Mouse (Mus musculus): ENCODE data around the gene Tnni3k. TPM values are rescaled to one million over a fixed set of nuclear protein-coding genes. Genes with fewer than 3 reads are reported as not detected.

The Tnni3k gene
- polyA plus RNA-seq, 1 experiment from 2014 or later = not detected

DNA sequence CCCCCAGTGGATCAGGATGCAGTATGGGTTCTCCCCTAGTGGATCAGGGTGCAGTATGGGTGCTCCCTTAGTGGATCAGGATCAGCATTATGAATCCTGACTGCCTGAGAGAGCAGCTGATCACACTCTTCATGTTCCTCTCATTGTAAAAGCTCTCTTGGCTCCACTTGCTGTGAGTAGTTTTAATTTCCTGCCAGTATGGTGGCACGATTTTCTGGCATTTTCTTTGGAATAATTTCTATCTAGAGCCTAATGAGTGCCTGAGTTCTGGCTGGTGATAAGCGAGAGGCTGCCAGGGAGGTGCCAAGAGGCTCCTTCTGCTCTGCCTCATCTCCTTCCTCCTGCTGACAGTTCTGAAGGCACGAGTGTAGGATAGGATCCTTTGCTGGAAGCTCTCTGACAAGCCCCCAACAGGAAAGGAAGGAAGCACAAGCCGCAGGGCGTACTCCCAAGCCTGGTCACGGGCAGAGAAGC, 109.5 kb downstream of the Tnni3k start:
- H3K9me3 ChIP-seq (replicated peaks) = no peaks in the 10 kb centered on the region
- no peak overlapping the region for H3K4me2 ChIP-seq
- H3K27me3 ChIP-seq = no peaks in the 10 kb centered on the region
- no peak for ATAC-seq (ENCODE audit: insufficient read depth)
- H3K4me1 ChIP-seq (replicated peaks) = no peaks in the 10 kb centered on the region
- H3K4me3 ChIP-seq (replicated peaks) = no peak overlapping the region
- H3K27ac ChIP-seq (replicated peaks) = no peak overlapping the region
- H3K9ac ChIP-seq = no peak overlapping the region
- H3K36me3 ChIP-seq (replicated peaks) = no peaks in the 10 kb centered on the region
- 36% methylated on average over 6 of the region's 6 CpGs for WGBS (ENCODE audit: insufficient replicate concordance)

DNA sequence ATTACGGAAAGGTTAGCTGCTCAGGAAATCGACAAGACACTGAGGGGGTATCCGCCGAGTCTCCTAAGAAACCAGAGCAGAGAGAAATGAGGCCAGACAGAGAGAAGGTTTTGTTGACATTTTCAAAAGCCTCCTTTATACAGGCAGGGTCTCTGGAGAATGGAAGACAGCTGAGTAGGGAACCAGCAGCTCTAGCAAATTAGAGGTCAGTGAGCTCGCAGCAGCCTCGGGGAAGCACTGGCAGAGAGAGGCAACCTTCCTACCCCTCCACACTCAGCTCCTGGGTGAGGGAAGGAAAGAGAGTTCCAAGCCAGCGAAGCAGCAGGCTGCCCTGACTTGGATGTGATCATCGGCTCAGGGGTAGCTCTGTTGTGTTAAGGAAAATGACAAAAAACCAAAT, 127.5 kb downstream of the Tnni3k start:
- Histone ChIP-seq H3K4me1 (replicated peaks) (no peaks in the 10 kb centered on the region), H3K4me3 (replicated peaks) (no peak overlapping the region), H3K27me3 (no peaks in the 10 kb centered on the region), H3K9ac (no peak overlapping the region), H3K36me3 (replicated peaks) (no peaks in the 10 kb centered on the region), H3K9me3 (replicated peaks) (no peaks in the 10 kb centered on the region), H3K4me2 (no peak overlapping the region), H3K27ac (replicated peaks) (no peak overlapping the region)
- ATAC-seq (ENCODE audit: insufficient read depth) = no peak
- 72% methylated on average over 8 of the region's 8 CpGs for WGBS (ENCODE audit: insufficient replicate concordance)

DNA sequence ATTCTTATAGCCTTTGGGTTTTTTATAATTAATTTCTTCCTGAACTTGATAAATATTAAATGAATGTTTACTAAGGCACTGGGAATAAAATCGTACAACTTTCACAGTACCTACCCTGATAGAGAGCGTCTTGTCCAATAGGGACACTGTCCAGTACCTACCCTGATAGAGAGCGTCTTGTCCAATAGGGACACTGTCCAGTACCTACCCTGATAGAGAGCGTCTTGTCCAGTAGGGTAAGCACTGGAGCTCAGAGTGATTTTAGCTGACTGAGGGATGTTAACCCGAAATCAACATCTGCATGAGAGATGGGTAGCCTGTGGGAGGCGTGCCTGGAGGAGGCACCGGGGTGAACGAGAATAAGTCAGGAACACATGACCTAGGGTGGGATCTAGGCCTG, 130.3 kb downstream of the Tnni3k start:
- Histone ChIP-seq H3K27ac (replicated peaks) (no peak overlapping the region), H3K27me3 (no peaks in the 10 kb centered on the region), H3K4me2 (no peak overlapping the region), H3K9ac (no peak overlapping the region), H3K4me3 (replicated peaks) (no peak overlapping the region), H3K9me3 (replicated peaks) (no peaks in the 10 kb centered on the region), H3K4me1 (replicated peaks) (no peaks in the 10 kb centered on the region), H3K36me3 (replicated peaks) (no peaks in the 10 kb centered on the region)
- no peak for ATAC-seq (ENCODE audit: insufficient read depth)
- 67% methylated on average over 8 of the region's 8 CpGs for WGBS (ENCODE audit: insufficient replicate concordance)

DNA sequence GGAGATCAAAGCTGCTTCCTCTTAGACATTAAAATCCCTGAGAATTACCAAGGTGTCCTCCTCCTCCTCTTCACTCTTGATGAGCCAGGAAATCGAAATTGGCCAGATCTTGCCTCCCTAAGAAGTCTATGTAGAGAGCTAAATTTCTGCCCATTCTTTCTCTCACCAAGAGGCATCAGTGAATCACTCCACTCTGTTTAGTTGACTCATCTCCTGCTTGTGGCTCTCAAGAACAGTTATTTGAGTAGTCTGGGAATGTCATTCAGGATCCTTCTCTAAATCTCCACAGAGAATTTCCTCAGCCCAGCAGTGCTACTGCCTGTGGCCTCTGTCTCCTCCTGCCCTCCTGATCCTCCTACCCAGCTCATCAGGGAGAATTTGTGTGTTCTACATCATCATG, 139.6 kb downstream of the Tnni3k start:
- H3K27me3 ChIP-seq = no peaks in the 10 kb centered on the region
- H3K4me3 ChIP-seq (replicated peaks) = no peak overlapping the region
- no peaks in the 10 kb centered on the region for H3K36me3 ChIP-seq (replicated peaks)
- no peak overlapping the region for H3K9ac ChIP-seq
- H3K9me3 ChIP-seq (replicated peaks) = no peaks in the 10 kb centered on the region
- H3K4me1 ChIP-seq (replicated peaks) = no peaks in the 10 kb centered on the region
- no peak overlapping the region for H3K27ac ChIP-seq (replicated peaks)
- H3K4me2 ChIP-seq = no peak overlapping the region
- WGBS (ENCODE audit: insufficient replicate concordance) = 19% methylated on average over 1 of the region's 1 CpGs
- ATAC-seq (ENCODE audit: insufficient read depth) = no peak

DNA sequence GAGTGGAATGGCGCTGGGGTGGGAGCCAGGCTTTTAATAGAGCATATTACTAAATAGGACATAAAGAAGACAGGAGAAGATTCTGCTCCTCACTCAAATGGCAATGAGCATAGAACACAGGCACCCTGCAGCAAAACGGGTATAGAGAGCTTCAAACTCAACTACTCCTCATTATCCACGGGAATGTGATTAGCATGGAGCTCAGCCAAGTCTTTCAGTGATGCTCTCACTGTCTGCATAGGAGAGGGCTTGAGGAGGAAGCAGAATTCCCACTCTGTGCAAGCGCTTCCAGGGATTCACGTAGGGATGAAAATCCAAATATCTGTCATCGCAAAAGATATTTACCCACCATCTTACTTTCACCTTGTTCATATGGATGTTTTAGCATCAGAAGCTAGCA, 141.6 kb downstream of the Tnni3k start:
- H3K27me3 ChIP-seq = no peaks in the 10 kb centered on the region
- no peak overlapping the region for H3K4me2 ChIP-seq
- no peak overlapping the region for H3K9ac ChIP-seq
- no peaks in the 10 kb centered on the region for H3K4me1 ChIP-seq (replicated peaks)
- no peaks in the 10 kb centered on the region for H3K36me3 ChIP-seq (replicated peaks)
- H3K9me3 ChIP-seq (replicated peaks) = no peaks in the 10 kb centered on the region
- ATAC-seq (ENCODE audit: insufficient read depth) = no peak
- no peak overlapping the region for H3K4me3 ChIP-seq (replicated peaks)
- no peak overlapping the region for H3K27ac ChIP-seq (replicated peaks)
- WGBS (ENCODE audit: insufficient replicate concordance) = 56% methylated on average over 6 of the region's 6 CpGs

DNA sequence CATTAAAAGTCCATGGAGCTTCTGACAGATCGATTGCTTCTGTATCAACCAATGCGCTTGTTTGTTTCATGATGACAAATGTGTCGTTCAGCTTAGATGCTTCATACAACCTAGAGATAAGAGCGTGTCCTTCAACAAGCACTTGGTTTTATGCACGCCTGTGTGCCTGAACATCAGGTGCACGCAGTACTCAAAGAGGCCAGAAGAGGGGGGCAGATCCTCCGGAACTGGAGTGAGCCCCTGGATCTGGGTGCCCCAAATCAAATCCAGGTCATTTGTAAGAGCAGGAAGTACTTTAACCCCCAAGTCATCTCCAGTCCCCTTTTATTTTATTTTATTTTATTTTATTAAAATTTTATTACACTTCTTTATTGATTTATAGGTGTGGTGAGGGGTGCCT, 158.5 kb downstream of the Tnni3k start:
- no peaks in the 10 kb centered on the region for H3K36me3 ChIP-seq (replicated peaks)
- H3K27me3 ChIP-seq = no peaks in the 10 kb centered on the region
- no peak overlapping the region for H3K4me2 ChIP-seq
- H3K9ac ChIP-seq = no peak overlapping the region
- no peak overlapping the region for H3K27ac ChIP-seq (replicated peaks)
- 46% methylated on average over 7 of the region's 7 CpGs for WGBS (ENCODE audit: insufficient replicate concordance)
- ATAC-seq (ENCODE audit: insufficient read depth) = no peak
- no peaks in the 10 kb centered on the region for H3K4me1 ChIP-seq (replicated peaks)
- H3K4me3 ChIP-seq (replicated peaks) = no peak overlapping the region
- H3K9me3 ChIP-seq (replicated peaks) = no peaks in the 10 kb centered on the region

DNA sequence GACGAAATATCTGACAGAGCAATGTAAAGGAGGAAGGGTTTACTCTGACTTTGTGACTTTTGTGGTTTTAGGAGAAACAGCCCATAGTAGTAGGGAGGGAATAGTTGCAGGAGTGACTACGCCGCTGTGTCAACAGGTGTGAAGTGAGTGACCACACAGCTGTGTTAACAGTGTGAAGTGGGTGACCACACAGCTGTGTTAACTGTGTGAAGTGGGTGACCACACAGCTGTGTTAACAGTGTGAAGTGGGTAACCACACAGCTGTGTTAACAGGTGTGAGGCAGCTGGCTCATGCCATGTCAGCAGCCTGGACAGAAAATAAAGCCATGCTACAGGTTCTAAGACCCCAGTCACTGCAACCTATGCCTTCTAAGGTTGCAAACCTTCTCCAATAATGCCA, 162.0 kb downstream of the Tnni3k start:
- no peaks in the 10 kb centered on the region for H3K27me3 ChIP-seq
- H3K4me3 ChIP-seq (replicated peaks) = no peak overlapping the region
- no peaks in the 10 kb centered on the region for H3K36me3 ChIP-seq (replicated peaks)
- H3K4me1 ChIP-seq (replicated peaks) = no peaks in the 10 kb centered on the region
- no peak overlapping the region for H3K4me2 ChIP-seq
- no peak overlapping the region for H3K9ac ChIP-seq
- WGBS (ENCODE audit: insufficient replicate concordance) = 59% methylated on average over 3 of the region's 3 CpGs
- H3K27ac ChIP-seq (replicated peaks) = no peak overlapping the region
- no peaks in the 10 kb centered on the region for H3K9me3 ChIP-seq (replicated peaks)
- ATAC-seq (ENCODE audit: insufficient read depth) = no peak

DNA sequence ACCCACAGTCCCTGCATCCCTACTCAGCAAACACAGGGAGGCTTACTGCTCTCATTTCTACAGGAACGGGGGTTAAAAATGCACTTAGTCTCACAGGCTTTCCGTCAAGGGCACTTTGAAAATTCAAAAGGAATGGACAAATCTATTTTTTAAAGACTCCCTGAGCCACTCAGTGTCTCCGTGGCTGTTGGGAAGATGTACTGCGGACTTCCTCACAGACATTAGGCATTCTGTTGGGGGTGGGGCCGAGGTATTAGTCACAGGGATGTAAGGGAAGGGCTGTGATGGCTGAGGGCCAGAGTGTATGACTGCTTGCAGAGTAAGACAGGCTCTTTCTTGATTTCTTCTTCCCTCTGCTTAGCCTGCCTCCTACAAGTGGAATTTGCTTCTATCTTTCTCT, 169.8 kb downstream of the Tnni3k start:
- no peaks in the 10 kb centered on the region for H3K27me3 ChIP-seq
- H3K27ac ChIP-seq (replicated peaks) = no peak overlapping the region
- no peaks in the 10 kb centered on the region for H3K9me3 ChIP-seq (replicated peaks)
- no peak overlapping the region for H3K4me2 ChIP-seq
- no peaks in the 10 kb centered on the region for H3K36me3 ChIP-seq (replicated peaks)
- H3K4me1 ChIP-seq (replicated peaks) = peaks cover 6% of the 10 kb centered on the region; the same call in 1 of the 2 replicates
- 11% methylated on average over 5 of the region's 5 CpGs for WGBS (ENCODE audit: insufficient replicate concordance)
- no peak overlapping the region for H3K4me3 ChIP-seq (replicated peaks)
- H3K9ac ChIP-seq = no peak overlapping the region
- peak; percentile 49; the same call in 1 of the 2 replicates for ATAC-seq (ENCODE audit: insufficient read depth)

DNA sequence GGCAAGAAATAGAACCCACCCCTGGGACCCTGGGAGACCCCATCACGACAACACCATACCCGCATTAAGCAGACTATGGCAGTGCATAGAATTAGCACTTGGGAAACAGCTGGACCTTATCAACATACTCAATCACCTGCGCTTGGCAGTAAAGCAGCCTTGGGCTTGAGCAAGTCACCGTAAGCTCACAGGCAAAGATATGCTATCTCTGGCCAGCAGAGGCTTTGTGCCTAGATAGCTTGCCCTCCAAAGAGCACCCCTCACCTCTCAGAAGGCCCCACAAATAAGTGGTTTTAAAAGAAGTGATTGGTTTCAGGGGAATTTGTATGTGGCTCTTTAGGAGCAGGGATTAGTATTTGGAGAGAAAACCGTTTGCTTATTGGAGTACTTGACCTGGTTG, 170.2 kb downstream of the Tnni3k start:
- Histone ChIP-seq H3K4me2 (no peak overlapping the region), H3K27ac (replicated peaks) (no peak overlapping the region), H3K27me3 (no peaks in the 10 kb centered on the region), H3K4me3 (replicated peaks) (no peak overlapping the region), H3K4me1 (replicated peaks) (peaks cover 6% of the 10 kb centered on the region; the same call in 1 of the 2 replicates), H3K9ac (no peak overlapping the region), H3K36me3 (replicated peaks) (no peaks in the 10 kb centered on the region), H3K9me3 (replicated peaks) (no peaks in the 10 kb centered on the region)
- WGBS (ENCODE audit: insufficient replicate concordance) = 8% methylated on average over 5 of the region's 5 CpGs
- peak; percentile 67 for ATAC-seq (ENCODE audit: insufficient read depth)

DNA sequence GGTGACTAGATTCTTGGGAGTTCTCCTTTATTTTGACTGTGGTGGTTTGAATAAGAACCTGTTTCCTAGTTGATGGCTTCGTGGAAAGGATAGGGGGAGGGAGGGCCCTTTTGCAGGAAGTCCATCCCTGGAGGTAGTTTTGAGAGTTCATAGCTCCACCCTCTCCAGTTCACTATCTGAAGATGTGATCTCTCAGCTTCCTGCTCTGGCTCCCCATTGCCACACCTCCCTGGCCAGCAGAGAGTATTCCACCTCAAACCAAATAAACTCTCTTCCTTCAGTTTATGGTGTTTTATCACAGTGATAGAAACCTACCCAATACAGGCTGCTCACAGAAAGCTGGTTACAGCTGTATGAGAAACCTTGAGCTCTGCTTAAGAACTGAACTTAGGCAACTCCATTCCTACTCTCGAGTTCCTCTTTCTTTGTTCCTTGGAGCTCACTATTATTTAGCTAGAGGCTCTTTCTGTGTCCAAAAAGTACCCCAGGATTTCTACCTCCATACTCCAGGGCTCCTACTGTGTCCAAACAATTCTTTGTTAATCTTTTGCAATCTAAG, 173.7 kb downstream of the Tnni3k start:
- Histone ChIP-seq H3K4me1 (replicated peaks) (peaks cover 6% of the 10 kb centered on the region; the same call in 1 of the 2 replicates), H3K4me3 (replicated peaks) (no peak overlapping the region), H3K36me3 (replicated peaks) (no peaks in the 10 kb centered on the region), H3K4me2 (no peak overlapping the region), H3K27me3 (no peaks in the 10 kb centered on the region), H3K9me3 (replicated peaks) (no peaks in the 10 kb centered on the region), H3K9ac (no peak overlapping the region), H3K27ac (replicated peaks) (no peak overlapping the region)
- ATAC-seq (ENCODE audit: insufficient read depth) = no peak
- WGBS (ENCODE audit: insufficient replicate concordance) = 17% methylated on average over 2 of the region's 2 CpGs

DNA sequence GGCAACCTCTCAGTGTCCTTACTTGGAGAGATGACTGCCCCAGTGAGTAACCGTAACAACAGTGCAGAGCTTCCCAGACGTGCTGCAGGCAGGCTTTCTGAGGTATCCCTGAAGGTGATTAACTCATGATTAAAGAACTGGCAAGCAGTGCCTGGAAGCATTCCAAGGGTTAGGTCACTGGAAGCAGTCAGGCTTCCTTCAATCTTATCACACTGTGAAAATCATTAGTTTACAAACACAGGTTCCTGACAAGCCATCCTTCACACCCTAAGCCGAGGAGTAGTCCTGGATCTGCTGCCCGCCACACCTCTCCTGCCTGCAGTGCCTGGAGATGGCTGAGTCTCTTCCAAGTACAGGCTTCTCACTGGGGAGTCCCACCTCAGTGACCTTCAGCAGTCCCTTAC, 174.7 kb downstream of the Tnni3k start:
- Histone ChIP-seq H3K27me3 (no peaks in the 10 kb centered on the region), H3K27ac (replicated peaks) (no peak overlapping the region), H3K36me3 (replicated peaks) (no peaks in the 10 kb centered on the region), H3K4me1 (replicated peaks) (peaks cover 5% of the 10 kb centered on the region; the same call in 1 of the 2 replicates), H3K9ac (no peak overlapping the region), H3K4me2 (no peak overlapping the region), H3K4me3 (replicated peaks) (no peak overlapping the region), H3K9me3 (replicated peaks) (no peaks in the 10 kb centered on the region)
- 57% methylated on average over 4 of the region's 4 CpGs for WGBS (ENCODE audit: insufficient replicate concordance)
- no peak for ATAC-seq (ENCODE audit: insufficient read depth)

DNA sequence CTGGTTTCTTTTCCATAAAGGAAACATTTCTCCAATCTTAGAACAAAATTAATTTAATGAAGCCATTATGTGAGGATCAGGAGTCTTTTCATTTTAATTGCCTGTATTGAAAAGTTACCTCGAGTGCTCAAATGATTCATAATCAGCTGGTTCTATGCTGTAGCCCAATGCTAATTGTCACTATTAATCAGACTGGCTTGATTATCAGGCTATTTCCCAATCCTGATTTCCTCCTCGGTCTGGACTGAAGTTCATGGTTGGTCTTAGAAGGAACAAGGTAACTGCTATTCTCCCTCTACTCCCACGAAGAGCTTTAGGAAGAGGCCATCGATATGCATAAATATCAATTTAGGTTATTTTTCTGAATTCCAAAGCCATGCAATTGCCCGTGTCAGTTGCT, 175.1 kb downstream of the Tnni3k start:
- Histone ChIP-seq H3K4me2 (no peak overlapping the region), H3K9ac (no peak overlapping the region), H3K4me3 (replicated peaks) (no peak overlapping the region), H3K27me3 (no peaks in the 10 kb centered on the region), H3K4me1 (replicated peaks) (0 out of 2 replicates have a peak, but pooled peaks cover under 1% of the 10 kb centered on the region), H3K36me3 (replicated peaks) (no peaks in the 10 kb centered on the region), H3K9me3 (replicated peaks) (no peaks in the 10 kb centered on the region), H3K27ac (replicated peaks) (no peak overlapping the region)
- no peak for ATAC-seq (ENCODE audit: insufficient read depth)
- 63% methylated on average over 5 of the region's 5 CpGs for WGBS (ENCODE audit: insufficient replicate concordance)
